Mouse (Mus musculus): ENCODE measurements around the gene Gpd2. TPM values are rescaled to one million over a fixed set of nuclear protein-coding genes. Genes with fewer than 3 reads are reported as not detected.

Gene Gpd2
- polyA plus RNA-seq, 1 experiment from 2014 or later = 13.4 TPM

- no peak overlapping the region for H3K27ac ChIP-seq (ENCODE audit: low read length)
- H3K4me3 ChIP-seq (ENCODE audit: low read length) = no peak overlapping the region
- no peaks in the 10 kb centered on the region for H3K4me1 ChIP-seq (ENCODE audit: control insufficient read depth, insufficient read depth, low read length)
- no peak for ATAC-seq (replicated peaks; ENCODE audit: extremely low read depth, insufficient read depth, low FRiP score)
- no peaks in the 10 kb centered on the region for H3K36me3 ChIP-seq (ENCODE audit: control insufficient read depth, insufficient read depth)
- H3K9me3 ChIP-seq (replicated peaks; ENCODE audit: control insufficient read depth, low read length) = no peaks in the 10 kb centered on the region
- H3K27me3 ChIP-seq (ENCODE audit: control insufficient read depth, insufficient read depth, low read length) = no peaks in the 10 kb centered on the region
- H3K9ac ChIP-seq (ENCODE audit: low read length) = no peak overlapping the region
- H3K4me2 ChIP-seq (ENCODE audit: low read depth, low read length) = no peak overlapping the region
- WGBS = 76% methylated on average over 9 of the region's 9 CpGs
These were observed 177.2 kb downstream of the Gpd2 start for GRCm38 (mm10) chr2:57414550-57415160.

DNA sequence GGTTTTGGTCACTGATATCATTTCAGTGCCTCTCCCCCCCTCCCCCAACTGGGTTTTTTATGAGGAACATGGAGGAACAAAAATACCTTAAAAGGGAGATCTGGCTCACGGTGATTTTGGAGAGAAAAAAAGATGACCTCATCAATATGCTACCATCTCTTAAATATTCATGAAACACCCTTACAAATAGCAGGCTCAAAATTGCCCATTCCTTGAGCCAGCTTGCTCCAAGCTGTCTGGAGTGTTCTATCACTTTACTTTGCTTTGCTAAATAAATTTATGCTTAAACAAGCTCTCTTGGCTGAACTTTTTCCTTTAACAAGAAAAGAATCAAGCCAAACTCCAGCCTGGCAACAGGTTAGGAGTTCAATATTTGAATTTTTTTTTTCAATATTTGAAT, 179.3 kb downstream of the Gpd2 start:
- Histone ChIP-seq H3K4me1 (ENCODE audit: control insufficient read depth, insufficient read depth, low read length) (no peaks in the 10 kb centered on the region), H3K9me3 (replicated peaks; ENCODE audit: control insufficient read depth, low read length) (no peaks in the 10 kb centered on the region), H3K36me3 (ENCODE audit: control insufficient read depth, insufficient read depth) (no peaks in the 10 kb centered on the region), H3K27ac (ENCODE audit: low read length) (no peak overlapping the region), H3K9ac (ENCODE audit: low read length) (no peak overlapping the region), H3K27me3 (ENCODE audit: control insufficient read depth, insufficient read depth, low read length) (no peaks in the 10 kb centered on the region), H3K4me3 (ENCODE audit: low read length) (no peak overlapping the region), H3K4me2 (ENCODE audit: low read depth, low read length) (no peak overlapping the region)
- no peak for ATAC-seq (replicated peaks; ENCODE audit: extremely low read depth, insufficient read depth, low FRiP score)
- 67% methylated on average over 1 of the region's 1 CpGs for WGBS

Other genes starting within 250 kb of the Gpd2 start
- 2.1 and 2.2 TPM in 2 replicates for gene Nr4a2, start 113.6 kb upstream of the Gpd2 start, polyA plus RNA-seq (2015; fragmentation: Nextera tagmentation; extraction: Ambion mirVana)

Measured in heart, embryonic 16.5 days (tissue).